Mouse (Mus musculus) intestine, embryonic 15.5 days (tissue): ENCODE results near the gene Mastl. TPM values are rescaled to one million over a fixed set of nuclear protein-coding genes. Genes with fewer than 3 reads are reported as not detected.

Experiments
- ATAC-seq: fragments of 200-750 bp; cut with Nextera tagmentation; 2 replicates; pipeline ENCODE4 v1.8.0; 2017; ENCODE audit warnings: moderate TSS enrichment, moderate library complexity
- H3K27ac ChIP-seq: fragments of 300-500 bp; sonication (generic); 2 replicates; pipeline ENCODE4 v1.5.1; 2015; ENCODE audit warnings: mild to moderate bottlenecking, inconsistent platforms
- H3K27me3 ChIP-seq: fragments of 300-500 bp; sonication (generic); replicated peaks from 2 replicates; pipeline ENCODE4 v1.6.1; 2015; ENCODE audit warnings: inconsistent platforms
- H3K36me3 ChIP-seq: fragments of 300-500 bp; sonication (generic); 2 replicates; pipeline ENCODE4 v1.6.1; 2015; ENCODE audit warnings: inconsistent platforms
- H3K4me1 ChIP-seq: fragments of 300-500 bp; sonication (generic); replicated peaks from 2 replicates; pipeline ENCODE4 v1.6.1; 2015; ENCODE audit warnings: inconsistent platforms
- H3K4me2 ChIP-seq: fragments of 300-500 bp; sonication (generic); replicated peaks from 2 replicates; pipeline ENCODE4 v1.6.1; 2015; ENCODE audit warnings: mild to moderate bottlenecking, inconsistent platforms
- H3K4me3 ChIP-seq: fragments of 300-500 bp; sonication (generic); replicated peaks from 2 replicates; pipeline ENCODE4 v1.5.1; 2015; ENCODE audit warnings: inconsistent platforms
- H3K9ac ChIP-seq: fragments of 300-500 bp; sonication (generic); 2 replicates; pipeline ENCODE4 v1.6.1; 2015; ENCODE audit warnings: inconsistent platforms
- H3K9me3 ChIP-seq: fragments of 300-500 bp; sonication (generic); 2 replicates; pipeline ENCODE4 v1.6.1; 2016; ENCODE audit warnings: inconsistent platforms
- WGBS: fragments of 180-500 bp; shearing (Covaris S2); methylation state at CpG from one replicate; pipeline ENCODE4 v1.1.7; 2015; 5-methylcytosine and 5-hydroxymethylcytosine counted together
- polyA plus RNA-seq: library from polyadenylated mRNA; unstranded; fragments of >200 nt; fragmentation: Nextera tagmentation; extraction: Ambion mirVana; gene quantifications from 2 replicates; pipeline ENCODE4 v1.2.1, GENCODE M21; 2015

Gene Mastl
- polyA plus RNA-seq = 7.1 and 9.3 TPM in 2 replicates

DNA sequence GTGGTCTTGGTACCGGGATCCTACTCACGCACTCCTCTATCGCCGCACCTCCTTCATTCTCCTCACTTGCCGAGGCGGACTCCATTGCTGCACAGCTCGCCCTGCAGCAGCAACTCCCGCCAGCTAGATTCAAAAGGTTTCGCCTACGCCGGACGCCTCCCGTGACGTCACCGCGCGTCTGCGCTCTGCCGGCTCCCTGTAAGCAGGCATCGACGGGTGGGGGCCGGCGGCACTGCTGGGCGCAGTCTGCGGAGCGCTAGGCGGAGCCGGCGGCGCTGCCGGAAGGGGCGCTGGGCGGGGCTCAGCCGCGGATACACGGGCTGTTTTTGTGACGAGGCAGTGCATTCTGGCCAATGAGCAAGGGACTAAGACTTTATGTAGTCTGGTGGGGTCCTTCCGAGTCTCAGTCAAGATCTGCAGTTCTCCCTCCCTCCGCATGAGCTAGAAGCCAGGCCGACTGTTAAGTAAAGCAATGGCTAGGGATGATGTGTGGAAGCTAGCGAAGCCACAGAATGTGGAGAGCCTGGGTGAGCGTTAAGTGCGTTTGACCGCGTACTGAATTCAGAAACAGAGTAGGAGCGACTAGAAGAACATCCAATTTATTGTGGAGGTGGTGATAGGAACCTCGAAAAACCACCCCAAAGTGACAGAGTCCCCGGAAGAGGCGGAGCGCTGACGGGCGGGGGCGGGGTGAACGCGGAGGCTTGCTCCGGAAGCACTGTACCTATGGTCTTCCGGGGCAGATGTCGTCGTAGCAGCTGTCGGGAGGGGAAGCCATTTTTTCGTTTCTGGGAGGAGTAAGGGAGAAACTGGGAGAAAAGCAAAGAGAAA, at the start of gene Mastl, which contains the start of gene Yme1l1:
TSS of gene Mastl (minus strand) at position 248 of the 831 bp plus-strand sequence.
TSS of gene Yme1l1 (plus strand) at position 593 of the 831 bp plus-strand sequence.
- WGBS = under 1% methylated on average over 61 of the region's 61 CpGs
- Histone ChIP-seq H3K4me2 (peak within 1 kb of the TSS; percentile 68), H3K4me3 (peak within 1 kb of the TSS; percentile 79), H3K27me3 (no peaks in the 10 kb centered on the region), H3K9me3 (no peaks in the 10 kb centered on the region), H3K36me3 (no peaks in the 10 kb centered on the region), H3K9ac (peak within 1 kb of the TSS; percentile 82), H3K4me1 (peaks cover 5% of the 10 kb centered on the region; the same call in 1 of the 2 replicates), H3K27ac (peak within 1 kb of the TSS; percentile 100)
- peak; percentile 98 for ATAC-seq

DNA sequence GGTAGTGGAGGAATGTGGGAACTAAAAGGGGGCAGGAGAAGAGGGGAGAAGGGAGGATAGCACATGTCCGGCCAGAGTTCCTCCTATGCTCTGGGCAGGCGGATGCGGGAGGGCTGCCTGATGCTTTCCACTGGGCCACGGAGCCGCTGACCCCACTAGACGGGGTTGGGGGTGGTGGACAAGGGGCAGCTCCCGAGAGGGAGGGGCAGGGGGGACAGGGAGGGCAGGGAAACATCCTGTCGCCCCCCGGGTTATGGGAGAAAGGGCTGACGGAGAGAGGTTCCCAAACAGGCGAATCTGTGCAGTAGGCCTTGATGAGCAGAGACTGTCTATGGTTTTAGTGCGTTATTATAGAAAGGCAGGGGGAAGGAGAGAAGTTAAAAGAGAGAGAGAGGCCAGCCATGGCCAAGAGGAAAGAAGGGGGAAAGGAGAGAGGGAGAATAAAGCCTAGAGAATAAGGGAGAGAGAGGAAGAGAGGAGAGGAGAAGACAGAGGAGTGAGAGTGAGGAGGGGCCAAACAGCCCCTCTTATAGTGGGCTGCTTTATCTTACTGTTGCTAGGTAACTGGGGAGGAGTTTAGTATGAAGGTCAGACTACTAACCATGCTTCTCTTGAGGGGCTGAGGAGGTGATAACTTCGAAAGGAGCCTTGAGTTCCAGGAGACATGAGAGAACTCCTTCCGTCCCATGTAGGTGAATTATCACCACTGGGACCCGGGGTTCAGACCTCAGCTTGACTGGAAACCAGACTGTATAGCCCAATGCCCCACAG, 47.3 kb upstream of the Mastl start:
- no peak overlapping the region for H3K9ac ChIP-seq
- no peak overlapping the region for H3K27ac ChIP-seq
- 0 out of 2 replicates have a peak, but pooled peaks cover 4% of the 10 kb centered on the region for H3K36me3 ChIP-seq
- H3K4me2 ChIP-seq = no peak overlapping the region
- no peaks in the 10 kb centered on the region for H3K27me3 ChIP-seq
- no peak overlapping the region for H3K4me3 ChIP-seq
- no peak for ATAC-seq
- no peaks in the 10 kb centered on the region for H3K9me3 ChIP-seq
- no peaks in the 10 kb centered on the region for H3K4me1 ChIP-seq
- WGBS = 63% methylated on average over 15 of the region's 15 CpGs

GRCm38 (mm10) chr2:23201034-23201433, 45.2 kb upstream of the Mastl start:
- ATAC-seq = no peak
- H3K4me1 ChIP-seq = no peaks in the 10 kb centered on the region
- no peak overlapping the region for H3K4me2 ChIP-seq
- no peaks in the 10 kb centered on the region for H3K9me3 ChIP-seq
- WGBS = 58% methylated on average over 1 of the region's 1 CpGs
- no peaks in the 10 kb centered on the region for H3K27me3 ChIP-seq
- no peak overlapping the region for H3K4me3 ChIP-seq
- no peak overlapping the region for H3K9ac ChIP-seq
- 0 out of 2 replicates have a peak, but pooled peaks cover 4% of the 10 kb centered on the region for H3K36me3 ChIP-seq
- H3K27ac ChIP-seq = no peak overlapping the region

DNA sequence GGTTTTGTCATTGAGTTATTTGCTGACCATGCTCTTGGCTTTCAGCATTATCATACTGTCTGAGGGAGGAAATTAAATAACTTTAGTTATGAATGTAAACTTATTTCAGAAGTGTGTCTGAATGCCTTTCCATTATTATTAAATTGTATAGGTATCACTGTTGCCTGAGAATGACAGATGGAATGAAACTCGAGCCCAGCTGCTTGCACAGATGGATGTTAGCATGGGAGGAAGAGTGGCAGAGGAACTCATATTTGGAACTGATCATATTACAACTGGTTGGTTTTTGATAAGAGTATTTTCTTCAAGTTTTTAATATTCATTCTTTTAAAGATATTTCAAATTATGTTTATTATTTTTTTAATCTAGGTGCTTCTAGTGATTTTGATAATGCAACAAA, 38.5 kb upstream of the Mastl start:
- no peak for ATAC-seq
- WGBS = 85% methylated on average over 1 of the region's 1 CpGs

DNA sequence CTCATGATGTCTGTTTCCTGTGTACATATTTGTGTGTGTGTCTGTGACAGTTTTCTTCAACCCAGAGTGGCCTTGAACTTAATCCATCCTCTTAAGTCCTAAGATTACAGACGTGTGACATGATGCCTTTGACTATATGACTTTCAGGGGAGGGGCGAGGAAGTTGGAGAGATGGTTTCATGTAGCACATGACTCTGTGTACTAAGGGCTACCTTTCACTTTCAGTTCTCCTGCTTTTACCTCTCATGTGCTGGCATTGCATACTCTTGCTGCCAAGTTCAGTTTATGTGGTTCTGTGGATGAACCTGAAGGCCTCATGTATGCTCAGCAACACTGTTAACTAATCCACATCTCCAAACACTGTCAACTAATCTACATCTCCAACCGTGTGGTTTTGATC, 16.5 kb upstream of the Mastl start:
- Histone ChIP-seq H3K4me3 (no peak overlapping the region), H3K4me1 (no peaks in the 10 kb centered on the region), H3K27me3 (no peaks in the 10 kb centered on the region), H3K27ac (no peak overlapping the region), H3K9ac (no peak overlapping the region), H3K9me3 (no peaks in the 10 kb centered on the region), H3K36me3 (peaks cover 22% of the 10 kb centered on the region), H3K4me2 (no peak overlapping the region)
- no peak for ATAC-seq
- 79% methylated on average over 3 of the region's 3 CpGs for WGBS

More for the DNA sequence above, 38.5 kb upstream of the Mastl start:
- H3K9ac ChIP-seq = no peak overlapping the region
- no peak overlapping the region for H3K4me2 ChIP-seq
- H3K36me3 ChIP-seq = 0 out of 2 replicates have a peak, but pooled peaks cover 6% of the 10 kb centered on the region
- H3K27ac ChIP-seq = no peak overlapping the region
- no peaks in the 10 kb centered on the region for H3K4me1 ChIP-seq
- H3K9me3 ChIP-seq = no peaks in the 10 kb centered on the region
- H3K27me3 ChIP-seq = no peaks in the 10 kb centered on the region
- no peak overlapping the region for H3K4me3 ChIP-seq

- Histone ChIP-seq H3K9ac (peak overlapping the region; percentile 82), H3K27ac (peak overlapping the region; percentile 100), H3K36me3 (no peaks in the 10 kb centered on the region), H3K4me1 (peaks cover 5% of the 10 kb centered on the region; the same call in 1 of the 2 replicates), H3K4me3 (peak overlapping the region; percentile 79), H3K4me2 (peak overlapping the region; percentile 68), H3K9me3 (no peaks in the 10 kb centered on the region), H3K27me3 (no peaks in the 10 kb centered on the region)
- under 1% methylated on average over 17 of the region's 17 CpGs for WGBS
- ATAC-seq = peak; percentile 9
Measured at GRCm38 (mm10) chr2:23156608-23157081, 821 bp upstream of the Mastl start.

- peaks cover 5% of the 10 kb centered on the region; the same call in 1 of the 2 replicates for H3K4me1 ChIP-seq
- 3% methylated on average over 5 of the region's 5 CpGs for WGBS
- H3K36me3 ChIP-seq = no peaks in the 10 kb centered on the region
- peak overlapping the region; percentile 100 for H3K27ac ChIP-seq
- no peaks in the 10 kb centered on the region for H3K9me3 ChIP-seq
- H3K9ac ChIP-seq = peak overlapping the region; percentile 58
- peak; percentile 81 for ATAC-seq
- H3K4me3 ChIP-seq = peak overlapping the region; percentile 79
- H3K4me2 ChIP-seq = peak overlapping the region; percentile 68
- H3K27me3 ChIP-seq = no peaks in the 10 kb centered on the region
Measured at GRCm38 (mm10) chr2:23155199-23155621, 614 bp downstream of the Mastl start.

- Histone ChIP-seq H3K27ac (no peak overlapping the region), H3K36me3 (0 out of 2 replicates have a peak, but pooled peaks cover 3% of the 10 kb centered on the region), H3K27me3 (no peaks in the 10 kb centered on the region), H3K4me1 (no peaks in the 10 kb centered on the region), H3K9me3 (no peaks in the 10 kb centered on the region), H3K4me2 (no peak overlapping the region), H3K9ac (no peak overlapping the region), H3K4me3 (no peak overlapping the region)
- no peak for ATAC-seq
Measured at GRCm38 (mm10) chr2:23119573-23119972, 36.3 kb downstream of the Mastl start.

DNA sequence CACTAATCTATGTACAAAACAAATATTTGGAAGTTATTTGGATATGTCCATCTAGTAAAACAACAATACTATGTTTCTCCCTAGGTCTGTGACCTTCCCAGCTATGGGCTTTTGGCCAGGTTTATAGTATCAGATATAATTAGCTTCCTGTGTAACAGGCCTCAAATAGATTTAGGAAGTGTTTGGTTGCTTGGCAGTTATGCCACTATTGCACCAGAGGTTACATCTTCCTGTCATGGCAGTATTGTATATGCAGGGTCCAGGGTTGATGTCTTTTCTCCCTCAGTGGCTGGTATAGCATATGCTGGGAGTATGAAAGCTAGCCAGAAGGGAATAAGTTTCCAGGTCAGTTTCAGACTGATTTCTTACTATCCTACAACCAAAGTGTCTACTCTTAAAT, 53.6 kb downstream of the Mastl start:
- Histone ChIP-seq H3K4me3 (no peak overlapping the region), H3K9me3 (no peaks in the 10 kb centered on the region), H3K4me2 (no peak overlapping the region), H3K9ac (no peak overlapping the region), H3K27me3 (no peaks in the 10 kb centered on the region), H3K36me3 (no peaks in the 10 kb centered on the region), H3K27ac (no peak overlapping the region), H3K4me1 (no peaks in the 10 kb centered on the region)
- ATAC-seq = no peak

DNA sequence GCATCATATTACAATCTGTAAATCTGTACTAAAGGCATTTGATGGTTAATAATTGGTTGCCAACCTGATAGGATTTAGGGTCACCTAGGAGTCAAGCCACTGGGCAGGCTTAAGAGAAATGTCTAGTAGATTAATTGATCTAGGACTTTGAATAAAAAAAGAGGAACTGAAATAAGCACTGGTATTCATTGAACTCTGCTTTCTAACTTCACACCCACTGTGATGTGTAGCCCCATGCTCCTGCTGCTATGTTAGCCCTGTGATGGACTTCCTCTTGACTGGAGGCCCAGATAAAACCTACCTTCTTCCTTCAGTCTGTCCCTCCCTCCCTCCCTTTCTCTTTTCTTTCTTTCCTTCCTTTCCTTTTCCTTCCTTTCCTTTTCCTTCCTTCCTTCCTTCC, 58.8 kb downstream of the Mastl start:
- Histone ChIP-seq H3K4me1 (no peaks in the 10 kb centered on the region), H3K36me3 (peaks cover 6% of the 10 kb centered on the region; the same call in 1 of the 2 replicates), H3K4me3 (no peak overlapping the region), H3K4me2 (no peak overlapping the region), H3K27me3 (no peaks in the 10 kb centered on the region), H3K9ac (no peak overlapping the region), H3K27ac (no peak overlapping the region), H3K9me3 (no peaks in the 10 kb centered on the region)
- no peak for ATAC-seq

GRCm38 (mm10) chr2:23092216-23092615, 63.6 kb downstream of the Mastl start:
- WGBS = 54% methylated on average over 5 of the region's 5 CpGs
- H3K9me3 ChIP-seq = no peaks in the 10 kb centered on the region
- no peak overlapping the region for H3K9ac ChIP-seq
- peaks cover 6% of the 10 kb centered on the region; the same call in 1 of the 2 replicates for H3K36me3 ChIP-seq
- H3K4me3 ChIP-seq = no peak overlapping the region
- no peaks in the 10 kb centered on the region for H3K27me3 ChIP-seq
- no peak overlapping the region for H3K27ac ChIP-seq
- no peak overlapping the region for H3K4me2 ChIP-seq
- no peaks in the 10 kb centered on the region for H3K4me1 ChIP-seq
- no peak for ATAC-seq

DNA sequence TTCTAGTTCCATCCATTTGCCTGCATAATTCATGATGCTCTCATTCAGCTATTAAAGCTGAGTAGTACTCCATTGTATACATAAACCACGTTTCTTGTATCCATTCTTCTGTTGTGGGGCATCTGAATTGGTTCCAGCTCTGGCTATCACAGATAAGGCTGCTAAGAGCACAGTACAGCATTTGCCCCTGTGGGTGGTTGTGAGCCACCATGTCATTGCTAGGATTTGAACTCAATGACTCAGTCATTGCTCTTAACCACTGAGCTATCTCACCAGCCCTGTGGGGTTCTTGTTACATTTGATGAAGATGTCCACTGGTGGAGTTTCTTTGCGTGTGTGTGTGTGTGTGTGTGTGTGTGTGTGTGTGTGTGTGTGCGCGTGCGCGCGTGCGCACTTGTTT, 71.3 kb downstream of the Mastl start:
- H3K4me3 ChIP-seq = no peak overlapping the region
- H3K9ac ChIP-seq = no peak overlapping the region
- H3K27me3 ChIP-seq = no peaks in the 10 kb centered on the region
- H3K36me3 ChIP-seq = no peaks in the 10 kb centered on the region
- no peak overlapping the region for H3K27ac ChIP-seq
- 96% methylated on average over 8 of the region's 8 CpGs for WGBS
- no peaks in the 10 kb centered on the region for H3K9me3 ChIP-seq
- H3K4me1 ChIP-seq = no peaks in the 10 kb centered on the region
- H3K4me2 ChIP-seq = no peak overlapping the region
- no peak for ATAC-seq
